Comparison of ENCODE assay signal across 8 mouse cellular contexts in the genomic region with DNA sequence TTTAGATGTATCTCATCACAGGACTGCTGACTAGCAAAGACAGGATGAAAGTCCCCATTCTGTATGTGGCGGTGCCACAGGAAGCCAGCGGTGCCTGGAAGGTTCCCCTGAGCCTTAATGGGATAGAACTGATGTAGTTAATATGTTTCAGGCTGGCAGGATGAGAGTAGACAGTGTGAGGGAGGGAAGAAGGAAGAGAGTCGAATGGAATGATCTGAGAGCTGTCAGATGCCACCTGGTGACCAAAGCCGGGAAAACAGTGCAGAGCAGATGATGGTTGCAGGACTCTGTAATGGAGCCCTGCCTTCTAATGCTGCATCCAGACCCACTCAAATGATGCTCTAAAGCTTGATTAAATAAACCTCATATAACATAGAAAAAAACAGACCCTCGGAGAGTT.
DNase-seq lines count a peak whose midpoint lies in the region; ATAC-seq and TF ChIP-seq lines count a peak whose summit lies in the region.

No protein-coding gene starts in this region.

- no peak overlapping the region for H3K4me2 ChIP-seq in heart, embryonic 16.5 days (ENCODE audit: low read depth, low read length)
- H3K4me2 ChIP-seq in forebrain, embryonic 14.5 days (ENCODE audit: low read length) = peak overlapping the region; percentile 34; the same call in 1 of the 2 replicates
- no peak overlapping the region for H3K4me2 ChIP-seq in intestine, embryonic 15.5 days (replicated peaks)
- H3K4me2 ChIP-seq in midbrain, embryonic 14.5 days (ENCODE audit: low read length) = peak overlapping the region; percentile 39

- peak overlapping the region; percentile 13; the same call in 1 of the 2 replicates for H3K9ac ChIP-seq in heart, embryonic 16.5 days (ENCODE audit: low read length)
- H3K9ac ChIP-seq in forebrain, embryonic 14.5 days (ENCODE audit: low read length) = no peak overlapping the region
- H3K9ac ChIP-seq in intestine, embryonic 15.5 days = no peak overlapping the region
- no peak overlapping the region for H3K9ac ChIP-seq in midbrain, embryonic 14.5 days (replicated peaks; ENCODE audit: low read length)

- no peak for DNase-seq in heart, embryonic 10.5 days (ENCODE audit: low spot score)
- DNase-seq in forebrain, embryonic 14.5 days (ENCODE audit: low spot score) = peak; percentile 80
- peak; percentile 65 to 68 for DNase-seq in left cerebral cortex, adult 2 months (ENCODE audit: extremely low spot score in 1 of 2, low spot score in 2 of 2)
- DNase-seq in midbrain, embryonic 14.5 days = peak; percentile 87
- peak; percentile 58 for DNase-seq in thymus, postnatal 25 days

- peaks cover 18% of the 10 kb centered on the region for H3K36me3 ChIP-seq in heart, embryonic 16.5 days (ENCODE audit: control insufficient read depth, insufficient read depth)
- peaks cover 57% of the 10 kb centered on the region for H3K36me3 ChIP-seq in heart, embryonic 10.5 days
- H3K36me3 ChIP-seq in forebrain, embryonic 14.5 days (ENCODE audit: control insufficient read depth, insufficient read depth, low read length) = peaks cover 9% of the 10 kb centered on the region; the same call in 1 of the 2 replicates
- peaks cover 17% of the 10 kb centered on the region for H3K36me3 ChIP-seq in intestine, embryonic 15.5 days
- no peaks in the 10 kb centered on the region for H3K36me3 ChIP-seq in midbrain, embryonic 14.5 days (ENCODE audit: control insufficient read depth, insufficient read depth, low read length)

- H3K27ac ChIP-seq in heart, embryonic 16.5 days (ENCODE audit: low read length) = no peak overlapping the region; the same call in 1 of the 2 replicates
- no peak overlapping the region for H3K27ac ChIP-seq in heart, embryonic 10.5 days
- H3K27ac ChIP-seq in brown adipose tissue, adult 24 weeks (replicated peaks; ENCODE audit: low read depth, low read length) = peak overlapping the region; percentile 35; the same call in 1 of the 2 replicates
- H3K27ac ChIP-seq in forebrain, embryonic 14.5 days (ENCODE audit: low read depth, low read length) = no peak overlapping the region
- peak overlapping the region; percentile 36; the same call in 1 of the 2 replicates for H3K27ac ChIP-seq in intestine, embryonic 15.5 days
- no peak overlapping the region for H3K27ac ChIP-seq in left cerebral cortex, adult 2 months
- 0 out of 2 replicates have a peak overlapping the region, but pooled peaks have one; percentile 20 for H3K27ac ChIP-seq in midbrain, embryonic 14.5 days (replicated peaks; ENCODE audit: low read depth, low read length)

- 23% methylated on average over 5 of the region's 5 CpGs for WGBS in heart, embryonic 16.5 days
- 35% methylated on average over 5 of the region's 5 CpGs for WGBS in heart, embryonic 10.5 days
- 28% methylated on average over 5 of the region's 5 CpGs for WGBS in forebrain, embryonic 14.5 days
- WGBS in intestine, embryonic 15.5 days = 28% methylated on average over 5 of the region's 5 CpGs
- 33% methylated on average over 5 of the region's 5 CpGs for WGBS in midbrain, embryonic 14.5 days

- H3K27me3 ChIP-seq in heart, embryonic 16.5 days (ENCODE audit: control insufficient read depth, insufficient read depth, low read length) = no peaks in the 10 kb centered on the region
- H3K27me3 ChIP-seq in heart, embryonic 10.5 days (ENCODE audit: insufficient read depth, poor library complexity, severe bottlenecking) = no peaks in the 10 kb centered on the region
- H3K27me3 ChIP-seq in forebrain, embryonic 14.5 days (replicated peaks; ENCODE audit: control insufficient read depth, insufficient read depth, low read length) = no peaks in the 10 kb centered on the region
- no peaks in the 10 kb centered on the region for H3K27me3 ChIP-seq in intestine, embryonic 15.5 days (replicated peaks)
- no peaks in the 10 kb centered on the region for H3K27me3 ChIP-seq in midbrain, embryonic 14.5 days (ENCODE audit: control insufficient read depth, insufficient read depth, low read length)

- H3K4me3 ChIP-seq in heart, embryonic 16.5 days (ENCODE audit: low read length) = no peak overlapping the region
- H3K4me3 ChIP-seq in heart, embryonic 10.5 days = no peak overlapping the region
- H3K4me3 ChIP-seq in brown adipose tissue, adult 24 weeks (ENCODE audit: insufficient read depth, low read depth, low read length) = no peak overlapping the region
- H3K4me3 ChIP-seq in forebrain, embryonic 14.5 days (ENCODE audit: low read depth, low read length) = no peak overlapping the region
- H3K4me3 ChIP-seq in intestine, embryonic 15.5 days (replicated peaks) = no peak overlapping the region
- no peak overlapping the region for H3K4me3 ChIP-seq in left cerebral cortex, adult 2 months
- H3K4me3 ChIP-seq in midbrain, embryonic 14.5 days (replicated peaks; ENCODE audit: low read depth, low read length) = no peak overlapping the region

- H3K9me3 ChIP-seq in heart, embryonic 16.5 days (replicated peaks; ENCODE audit: control insufficient read depth, low read length) = no peaks in the 10 kb centered on the region
- H3K9me3 ChIP-seq in heart, embryonic 10.5 days = no peaks in the 10 kb centered on the region
- no peaks in the 10 kb centered on the region for H3K9me3 ChIP-seq in forebrain, embryonic 14.5 days (replicated peaks; ENCODE audit: control insufficient read depth, low read length)
- H3K9me3 ChIP-seq in intestine, embryonic 15.5 days = no peaks in the 10 kb centered on the region
- H3K9me3 ChIP-seq in midbrain, embryonic 14.5 days (ENCODE audit: control insufficient read depth, low read length) = no peaks in the 10 kb centered on the region

- peak; percentile 57; the same call in 1 of the 2 replicates for ATAC-seq in heart, embryonic 16.5 days (replicated peaks; ENCODE audit: extremely low read depth, insufficient read depth, low FRiP score)
- peak; percentile 71 for ATAC-seq in forebrain, embryonic 14.5 days
- ATAC-seq in intestine, embryonic 15.5 days = peak; percentile 83
- ATAC-seq in midbrain, embryonic 14.5 days (ENCODE audit: low FRiP score, low TSS enrichment) = no peak; the same call in 1 of the 2 replicates

- peak; percentile 80 for TF ChIP-seq CTCF in left cerebral cortex, adult 2 months (IDR thresholded peaks at IDR 0.05)

- intact Hi-C loops in left cerebral cortex, adult 2 months (cut with DNase I) = loop anchor here (1.0 to 5.0 kb wide), 4 partner anchors 39 to 611 kb away; no protein-coding TSS in a partner anchor

- peaks cover 5% of the 10 kb centered on the region for H3K4me1 ChIP-seq in heart, embryonic 16.5 days (ENCODE audit: control insufficient read depth, insufficient read depth, low read length)
- H3K4me1 ChIP-seq in heart, embryonic 10.5 days = peaks cover 6% of the 10 kb centered on the region
- no peaks in the 10 kb centered on the region for H3K4me1 ChIP-seq in brown adipose tissue, adult 24 weeks (ENCODE audit: control insufficient read depth, insufficient read depth, insufficient read length, low read length)
- H3K4me1 ChIP-seq in forebrain, embryonic 14.5 days (ENCODE audit: control insufficient read depth, insufficient read depth, low read length) = no peaks in the 10 kb centered on the region; the same call in 1 of the 2 replicates
- 0 out of 2 replicates have a peak, but pooled peaks cover 7% of the 10 kb centered on the region for H3K4me1 ChIP-seq in intestine, embryonic 15.5 days (replicated peaks)
- H3K4me1 ChIP-seq in midbrain, embryonic 14.5 days (ENCODE audit: control insufficient read depth, insufficient read depth, low read length) = peaks cover 13% of the 10 kb centered on the region; the same call in 1 of the 2 replicates

Comparison
In these comparisons a context has a peak if more than half of its experiments do, and no peak if none do; other contexts are left out.
1. H3K27ac ChIP-seq: peak in brown adipose tissue, adult 24 weeks (single experiment), intestine, embryonic 15.5 days (single experiment) and midbrain, embryonic 14.5 days (single experiment); none in heart, embryonic 16.5 days (single experiment), heart, embryonic 10.5 days (single experiment), forebrain, embryonic 14.5 days (single experiment) and left cerebral cortex, adult 2 months (single experiment).
2. H3K4me2 ChIP-seq: peak in forebrain, embryonic 14.5 days (single experiment) and midbrain, embryonic 14.5 days (single experiment); none in heart, embryonic 16.5 days (single experiment) and intestine, embryonic 15.5 days (single experiment).